Mouse (Mus musculus) embryo, embryonic 10.5 days (tissue): ENCODE data around the gene Rhoq.
A peak's percentile ranks its signal among the peaks of the same experiment; 100 is the strongest.

Source experiments
- DNase-seq: peaks from one replicate; pipeline ENCODE4 v3.0.0-alpha.2; 2015; ENCODE audit warnings: low spot score

Rhoq gene

GRCm38 (mm10) chr17:86997323-86997722 is 34.4 kb downstream of the Rhoq start:
- DNase-seq = no peak

GRCm38 (mm10) chr17:87008950-87009349 is 46.1 kb downstream of the Rhoq start:
- DNase-seq = no peak

- no peak for DNase-seq
Observed at GRCm38 (mm10) chr17:87011301-87012019, 48.6 kb downstream of the Rhoq start.

GRCm38 (mm10) chr17:87019692-87020091 is 56.8 kb downstream of the Rhoq start:
- no peak for DNase-seq

- peak; percentile 44 for DNase-seq
Observed at GRCm38 (mm10) chr17:87024491-87025242, 61.8 kb downstream of the Rhoq start.

GRCm38 (mm10) chr17:87025269-87025949 is 62.5 kb downstream of the Rhoq start, which contains the start of the genes Pigf and Cript:
Gene Pigf (minus strand): TSS chr17:87025406.
Gene Cript (plus strand): TSS chr17:87025550.
- DNase-seq = peak; percentile 100

GRCm38 (mm10) chr17:87036141-87037073 is 73.5 kb downstream of the Rhoq start:
- peak; percentile 73 for DNase-seq

- no peak for DNase-seq
Observed at GRCm38 (mm10) chr17:87038496-87038895, 75.6 kb downstream of the Rhoq start.

GRCm38 (mm10) chr17:87041739-87042138 is 78.9 kb downstream of the Rhoq start:
- DNase-seq = no peak

- DNase-seq = peak; percentile 97
Observed at GRCm38 (mm10) chr17:87044364-87044763, 81.5 kb downstream of the Rhoq start.

- DNase-seq = no peak
Observed at GRCm38 (mm10) chr17:87044796-87045195, 81.9 kb downstream of the Rhoq start.
